In the genomic region with DNA sequence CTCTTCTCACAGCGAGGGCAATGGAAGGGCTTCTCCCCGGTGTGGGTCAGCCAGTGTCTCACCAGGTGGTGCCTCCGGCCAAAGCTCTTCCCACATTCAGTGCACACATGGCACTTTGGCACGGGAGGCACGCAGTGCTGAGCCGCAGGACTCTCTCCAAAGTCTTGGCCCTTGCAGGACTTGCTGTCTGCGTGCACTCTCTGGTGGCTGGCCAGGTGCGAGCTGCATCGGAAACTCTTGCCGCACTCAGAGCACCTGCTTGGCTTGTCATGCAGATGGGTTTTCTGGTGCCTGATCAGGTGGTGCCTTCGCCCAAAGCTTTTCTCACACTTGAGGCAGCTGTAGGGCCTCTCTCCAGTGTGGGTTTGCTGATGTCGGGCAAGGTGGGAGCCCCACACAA, we compare ENCODE assay signal across 19 mouse cellular contexts. TPM values are rescaled to one million over a fixed set of nuclear protein-coding genes. Genes with fewer than 3 reads are reported as not detected.
DNase-seq lines count a peak whose midpoint lies in the region; ATAC-seq and TF ChIP-seq lines count a peak whose summit lies in the region.
"Had no signal": no experiment of that assay in that cellular context is flagged by ENCODE, and none has a peak within 500 bp of the region (broad histone marks: within the 10 kb centered on the region; RNA-seq: fewer than 3 reads in every experiment).

No protein-coding gene starts in this region.

- H3K27me3 ChIP-seq in kidney, embryonic 16.5 days (ENCODE audit: insufficient read depth, low read length), result 0 out of 2 replicates have a peak, but pooled peaks cover 3% of the 10 kb centered on the region
- H3K27me3 ChIP-seq in cerebellum, adult 2 months (ENCODE audit: control insufficient read depth, insufficient read depth, low read length), result no peaks in the 10 kb centered on the region
- H3K27me3 ChIP-seq: heart, embryonic 15.5 days; Patski had no signal

- H3K4me1 ChIP-seq in kidney, embryonic 16.5 days (ENCODE audit: insufficient read depth, low read length), result no peaks in the 10 kb centered on the region
- H3K4me1 ChIP-seq in cerebellum, adult 2 months (ENCODE audit: control insufficient read depth, insufficient read depth, low read length), result peaks cover 7% of the 10 kb centered on the region; the same call in 1 of the 2 replicates
- H3K4me1 ChIP-seq: heart, embryonic 15.5 days; midbrain, embryonic 10.5 days had no signal

- 75% methylated on average over 12 of the region's 12 CpGs for whole genome bisulfite sequencing in kidney, embryonic 16.5 days
- WGBS in cerebellum, adult 2 months, result 20% methylated on average over 12 of the region's 12 CpGs

- no peak for TF ChIP-seq POLR2A in cerebellum, adult 2 months (IDR thresholded peaks at IDR 0.05; ENCODE audit: borderline replicate concordance, insufficient read depth, low read length)

- no peak for TF ChIP-seq CTCF in cerebellum, adult 2 months (IDR thresholded peaks at IDR 0.05; ENCODE audit: borderline replicate concordance, insufficient read depth, low read depth, low read length)

- no peak overlapping the region for H3K27ac ChIP-seq in kidney, embryonic 16.5 days (ENCODE audit: low read length)
- H3K27ac ChIP-seq in cerebellum, adult 2 months (ENCODE audit: insufficient read depth, low read length), result no peak overlapping the region
- H3K27ac ChIP-seq: embryonic facial prominence, embryonic 10.5 days; heart, embryonic 15.5 days; midbrain, embryonic 10.5 days had no signal

- ATAC-seq in kidney, embryonic 16.5 days (ENCODE audit: low FRiP score, low TSS enrichment), result no peak
- ATAC-seq in megakaryocyte-erythroid progenitor cell, adult 5-6 weeks (replicated peaks; ENCODE audit: low FRiP score, low TSS enrichment, poor library complexity, severe bottlenecking), result no peak
- ATAC-seq: hindbrain, embryonic 16.5 days; lung, postnatal 0 days; Patski had no signal

- intact Hi-C loops in gastrocnemius, postnatal 14 days (cut with DNase I; ENCODE audit: low total_unique reads), result no loop called here

- no peak overlapping the region for H3K4me3 ChIP-seq in kidney, embryonic 16.5 days (ENCODE audit: low read length)
- no peak overlapping the region for H3K4me3 ChIP-seq in cerebellum, adult 2 months (replicated peaks; ENCODE audit: insufficient read depth, low read depth, low read length)
- H3K4me3 ChIP-seq: embryonic facial prominence, embryonic 10.5 days; heart, embryonic 15.5 days; midbrain, embryonic 10.5 days had no signal

- H3K4me2 ChIP-seq in kidney, embryonic 16.5 days (replicated peaks; ENCODE audit: low read depth, low read length), result no peak overlapping the region
- H3K4me2 ChIP-seq: heart, embryonic 15.5 days; liver, embryonic 11.5 days had no signal

- H3K9me3 ChIP-seq in kidney, embryonic 16.5 days (ENCODE audit: low read length), result no peaks in the 10 kb centered on the region
- H3K9me3 ChIP-seq: embryonic facial prominence, embryonic 10.5 days; heart, embryonic 15.5 days; midbrain, embryonic 10.5 days had no signal

- DNase-seq in kidney, postnatal 25 days, result peak; percentile 7 to 36
- DNase-seq in cerebellum, adult 2 months, result peak; percentile 44 to 54
- DNase-seq in gastrocnemius, postnatal 14 days, result peak; percentile 72
- DNase-seq in urinary bladder, adult 2 months (ENCODE audit: low spot score), result no peak
- DNase-seq in adrenal gland, postnatal 10 days, result no peak
- DNase-seq: adrenal gland, adult 2 months had no signal

- no peaks in the 10 kb centered on the region for H3K36me3 ChIP-seq in kidney, embryonic 16.5 days (ENCODE audit: insufficient read depth, low read length)
- H3K36me3 ChIP-seq: embryonic facial prominence, embryonic 10.5 days; heart, embryonic 15.5 days; midbrain, embryonic 10.5 days had no signal

- H3K9ac ChIP-seq in kidney, embryonic 16.5 days (replicated peaks; ENCODE audit: low read length), result no peak overlapping the region
- H3K9ac ChIP-seq: heart, embryonic 15.5 days had no signal

RNA-seq across cellular contexts. Expression of a gene that starts 7.4 kb away (rescaled TPM):
- polyA plus RNA-seq in kidney, embryonic 16.5 days (2015; fragmentation: Nextera tagmentation; extraction: Ambion mirVana), result 2.2 and 2.3 TPM in 2 replicates
- 10.1 and 11.0 TPM in 2 replicates for polyA plus RNA-seq in cerebellum, adult 2 months (2012; rRNA removed)
- total RNA-seq in gastrocnemius, postnatal 14 days (2021), result 10 to 100 TPM; 12.3 to 14.9 TPM
- total RNA-seq in megakaryocyte-erythroid progenitor cell, adult 5-6 weeks (2014; fragmentation: Nextera tagmentation), result not detected in 2 replicates
- total RNA-seq in megakaryocyte-erythroid progenitor cell, adult 5-6 weeks (2017), result not detected in 2 replicates
- polyA plus RNA-seq in urinary bladder, adult 2 months (2012; rRNA removed), result 22.6 and 23.1 TPM in 2 replicates
- 1 to 10 TPM; 3.9 to 7.4 TPM for total RNA-seq in adrenal gland, postnatal 10 days (2021)

RNA-seq across cellular contexts. Expression of a gene that starts 28.6 kb away (rescaled TPM):
- polyA plus RNA-seq in kidney, embryonic 16.5 days (2015; fragmentation: Nextera tagmentation; extraction: Ambion mirVana), result not detected in 2 replicates
- not detected in 2 replicates for polyA plus RNA-seq in cerebellum, adult 2 months (2012; rRNA removed)
- not detected for total RNA-seq in gastrocnemius, postnatal 14 days (2021)
- total RNA-seq in megakaryocyte-erythroid progenitor cell, adult 5-6 weeks (2014; fragmentation: Nextera tagmentation), result not detected in 2 replicates
- not detected in 2 replicates for total RNA-seq in megakaryocyte-erythroid progenitor cell, adult 5-6 weeks (2017)
- polyA plus RNA-seq in urinary bladder, adult 2 months (2012; rRNA removed), result not detected in 2 replicates
- not detected for total RNA-seq in adrenal gland, postnatal 10 days (2021)
- total RNA-seq: adrenal gland, adult 2 months; layer of hippocampus, adult 8-10 months; left cerebral cortex, postnatal 14 days had no signal
- polyA plus RNA-seq: adrenal gland, adult 2 months; embryonic facial prominence, embryonic 10.5 days; heart, embryonic 15.5 days; hindbrain, embryonic 16.5 days; liver, embryonic 11.5 days; lung, postnatal 0 days; midbrain, embryonic 10.5 days; Patski; small intestine, adult 2 months; stomach, embryonic 16.5 days had no signal

RNA-seq across cellular contexts. Expression of a gene that starts 31.5 kb away (rescaled TPM):
- polyA plus RNA-seq in kidney, embryonic 16.5 days (2015; fragmentation: Nextera tagmentation; extraction: Ambion mirVana), result not detected in 2 replicates
- not detected in 2 replicates for polyA plus RNA-seq in cerebellum, adult 2 months (2012; rRNA removed)
- total RNA-seq in gastrocnemius, postnatal 14 days (2021), result not detected
- not detected in 2 replicates for total RNA-seq in megakaryocyte-erythroid progenitor cell, adult 5-6 weeks (2014; fragmentation: Nextera tagmentation)
- not detected in 2 replicates for total RNA-seq in megakaryocyte-erythroid progenitor cell, adult 5-6 weeks (2017)
- not detected in 2 replicates for polyA plus RNA-seq in urinary bladder, adult 2 months (2012; rRNA removed)
- not detected for total RNA-seq in adrenal gland, postnatal 10 days (2021)
- total RNA-seq: adrenal gland, adult 2 months; layer of hippocampus, adult 8-10 months; left cerebral cortex, postnatal 14 days had no signal
- polyA plus RNA-seq: adrenal gland, adult 2 months; embryonic facial prominence, embryonic 10.5 days; heart, embryonic 15.5 days; hindbrain, embryonic 16.5 days; liver, embryonic 11.5 days; lung, postnatal 0 days; midbrain, embryonic 10.5 days; Patski; small intestine, adult 2 months; stomach, embryonic 16.5 days had no signal

RNA-seq across cellular contexts. Expression of a gene that starts 52.2 kb away (rescaled TPM):
- not detected in 2 replicates for polyA plus RNA-seq in kidney, embryonic 16.5 days (2015; fragmentation: Nextera tagmentation; extraction: Ambion mirVana)
- polyA plus RNA-seq in cerebellum, adult 2 months (2012; rRNA removed), result not detected in 2 replicates
- total RNA-seq in gastrocnemius, postnatal 14 days (2021), result not detected
- total RNA-seq in megakaryocyte-erythroid progenitor cell, adult 5-6 weeks (2014; fragmentation: Nextera tagmentation), result not detected in 2 replicates
- total RNA-seq in megakaryocyte-erythroid progenitor cell, adult 5-6 weeks (2017), result not detected in 2 replicates
- polyA plus RNA-seq in urinary bladder, adult 2 months (2012; rRNA removed), result not detected in 2 replicates
- not detected for total RNA-seq in adrenal gland, postnatal 10 days (2021)
- total RNA-seq: adrenal gland, adult 2 months; layer of hippocampus, adult 8-10 months; left cerebral cortex, postnatal 14 days had no signal
- polyA plus RNA-seq: adrenal gland, adult 2 months; embryonic facial prominence, embryonic 10.5 days; heart, embryonic 15.5 days; hindbrain, embryonic 16.5 days; liver, embryonic 11.5 days; lung, postnatal 0 days; midbrain, embryonic 10.5 days; Patski; small intestine, adult 2 months; stomach, embryonic 16.5 days had no signal

RNA-seq across cellular contexts. Expression of a gene that starts 54.3 kb away (rescaled TPM):
- not detected in 2 replicates for polyA plus RNA-seq in kidney, embryonic 16.5 days (2015; fragmentation: Nextera tagmentation; extraction: Ambion mirVana)
- not detected in 2 replicates for polyA plus RNA-seq in cerebellum, adult 2 months (2012; rRNA removed)
- not detected for total RNA-seq in gastrocnemius, postnatal 14 days (2021)
- not detected in 2 replicates for total RNA-seq in megakaryocyte-erythroid progenitor cell, adult 5-6 weeks (2014; fragmentation: Nextera tagmentation)
- total RNA-seq in megakaryocyte-erythroid progenitor cell, adult 5-6 weeks (2017), result not detected in 2 replicates
- polyA plus RNA-seq in urinary bladder, adult 2 months (2012; rRNA removed), result not detected in 2 replicates
- total RNA-seq in adrenal gland, postnatal 10 days (2021), result not detected
- total RNA-seq: adrenal gland, adult 2 months; layer of hippocampus, adult 8-10 months; left cerebral cortex, postnatal 14 days had no signal
- polyA plus RNA-seq: adrenal gland, adult 2 months; embryonic facial prominence, embryonic 10.5 days; heart, embryonic 15.5 days; hindbrain, embryonic 16.5 days; liver, embryonic 11.5 days; lung, postnatal 0 days; Patski; stomach, embryonic 16.5 days had no signal

Comparison
In these comparisons a context has a peak if more than half of its experiments do, and no peak if none do; other contexts are left out.
1. DNase-seq: peak in kidney, postnatal 25 days (2 of 2), cerebellum, adult 2 months (2 of 2) and gastrocnemius, postnatal 14 days (single experiment); none in urinary bladder, adult 2 months (single experiment) and adrenal gland, postnatal 10 days (single experiment).
2. RNA of a gene that starts 7.4 kb away (total RNA-seq): 12.3 to 14.9 TPM in gastrocnemius, postnatal 14 days and 3.9 to 7.4 TPM in adrenal gland, postnatal 10 days; not detected in megakaryocyte-erythroid progenitor cell, adult 5-6 weeks; every median in the first group is over 4 times any median in the second.